5 mouse cellular contexts compared by ENCODE assay signal in the genomic region with DNA sequence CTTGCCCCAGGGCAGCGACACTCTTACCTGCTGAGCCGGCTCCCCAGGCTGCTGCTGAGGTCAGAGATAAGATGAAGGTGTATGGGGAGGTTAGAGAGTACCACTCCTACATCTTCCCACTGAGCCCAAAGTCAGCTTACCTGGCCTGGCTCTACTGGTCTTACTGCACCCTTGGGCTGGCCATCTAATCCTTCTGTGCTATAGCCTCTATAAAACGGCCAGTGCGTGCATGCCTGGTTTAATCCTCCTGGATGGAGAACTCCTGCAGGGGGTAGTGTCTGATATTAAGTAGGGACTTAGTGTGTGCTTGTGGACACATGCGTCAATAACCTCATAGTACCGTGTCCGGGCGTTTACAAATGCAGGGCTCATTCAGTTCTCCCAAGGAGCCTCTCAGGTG.
"Had no signal": no experiment of that assay in that cellular context is flagged by ENCODE, and none has a peak within 500 bp of the region (broad histone marks: within the 10 kb centered on the region; RNA-seq: fewer than 3 reads in every experiment).

No protein-coding gene starts in this region.

- H3K9me3 ChIP-seq: limb, embryonic 13.5 days; liver, embryonic 13.5 days; neural tube, embryonic 15.5 days had no signal

- H3K4me3 ChIP-seq: limb, embryonic 13.5 days; myocyte; neural tube, embryonic 15.5 days had no signal

- H3K9ac ChIP-seq: limb, embryonic 13.5 days; neural tube, embryonic 15.5 days had no signal

- H3K27ac ChIP-seq: kidney, postnatal 0 days; limb, embryonic 13.5 days; neural tube, embryonic 15.5 days had no signal

- H3K27me3 ChIP-seq: limb, embryonic 13.5 days; liver, embryonic 13.5 days; neural tube, embryonic 15.5 days had no signal
